Mouse (Mus musculus) liver, adult 2 months (tissue): ENCODE data around the gene Extl1.

Source experiments
- CTCF ChIP-seq: fragments of 200-500 bp; IDR thresholded peaks from 2 replicates; pipeline ENCODE4 v1.5.1; 2011; ENCODE audit warnings: low read depth, low read length, control low read depth
- POLR2A ChIP-seq: fragments of 200-500 bp; IDR thresholded peaks from 2 replicates; pipeline ENCODE4 v1.6.1; 2011; ENCODE audit warnings: low read length, control low read depth; ENCODE audit not compliant: insufficient read depth; ENCODE audit errors: extremely low read depth

- TF ChIP-seq CTCF: no peak
- TF ChIP-seq POLR2A: no peak
Observed at GRCm38 (mm10) chr4:134416602-134417001, 33.0 kb upstream of the Extl1 start.
